Mouse (Mus musculus) forelimb bud, embryonic 11.5 days (tissue): Measurements from ENCODE around the gene Hist1h2ba.

Source experiments
- DNase-seq: peaks from one replicate; pipeline ENCODE4 v3.0.0-alpha.2; 2012; ENCODE audit warnings: low read depth, low spot score

Hist1h2ba gene

DNA sequence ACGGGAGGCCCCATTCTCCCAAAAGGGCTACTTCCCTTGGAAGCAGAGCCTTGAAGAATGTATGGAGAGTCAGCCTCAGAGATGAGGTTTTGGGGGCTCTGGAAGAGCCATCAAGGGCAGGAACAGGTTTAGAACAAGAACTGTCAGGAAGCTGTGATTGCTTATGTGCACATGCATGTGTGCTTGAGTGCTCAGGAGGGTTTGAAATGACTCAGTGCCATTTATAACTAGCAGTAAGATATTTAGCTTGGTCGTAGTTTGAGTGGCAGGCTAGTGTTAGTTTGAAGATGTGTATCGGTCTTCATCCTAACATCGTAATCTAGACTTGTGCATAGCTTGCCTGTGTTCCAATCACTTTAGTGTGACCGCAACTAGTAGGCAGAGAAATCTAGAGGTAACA, 27.1 kb downstream of the Hist1h2ba start:
- DNase-seq = no peak

DNA sequence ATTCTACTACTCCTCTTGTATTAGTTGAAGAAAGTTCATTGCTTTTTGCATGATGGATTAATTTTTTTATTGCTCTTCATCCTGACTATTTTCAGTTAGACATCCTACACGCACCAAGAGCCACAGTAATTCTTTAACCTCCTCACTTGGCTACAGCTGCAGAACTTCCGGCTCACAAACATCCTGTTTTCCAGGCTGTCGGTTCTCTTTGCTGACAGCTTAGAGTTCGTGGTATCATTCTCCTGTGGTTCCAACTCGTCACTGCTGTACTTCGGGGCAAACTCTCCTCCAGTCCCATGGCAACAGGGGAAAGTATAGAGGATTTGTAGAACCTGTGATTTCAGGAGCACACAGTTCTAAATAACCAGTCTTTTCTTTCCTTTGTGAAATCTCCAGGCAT, 35.7 kb downstream of the Hist1h2ba start:
- DNase-seq = no peak

DNA sequence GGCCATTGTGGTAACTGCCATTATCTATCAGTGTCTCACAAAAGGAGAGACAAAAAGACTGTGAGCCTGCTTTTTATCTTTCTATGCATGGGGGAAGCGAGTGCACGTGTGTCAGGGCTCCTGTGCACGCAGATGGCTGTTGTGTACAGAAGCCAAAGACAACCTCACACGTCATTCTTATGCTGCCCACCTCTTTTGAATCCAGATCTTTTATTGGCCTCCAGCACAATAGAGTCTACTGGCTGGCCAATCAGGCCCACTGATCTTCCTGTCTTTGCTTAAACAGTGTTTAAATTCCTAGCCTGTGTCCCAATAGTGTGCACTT, 40.7 kb downstream of the Hist1h2ba start:
- no peak for DNase-seq

DNA sequence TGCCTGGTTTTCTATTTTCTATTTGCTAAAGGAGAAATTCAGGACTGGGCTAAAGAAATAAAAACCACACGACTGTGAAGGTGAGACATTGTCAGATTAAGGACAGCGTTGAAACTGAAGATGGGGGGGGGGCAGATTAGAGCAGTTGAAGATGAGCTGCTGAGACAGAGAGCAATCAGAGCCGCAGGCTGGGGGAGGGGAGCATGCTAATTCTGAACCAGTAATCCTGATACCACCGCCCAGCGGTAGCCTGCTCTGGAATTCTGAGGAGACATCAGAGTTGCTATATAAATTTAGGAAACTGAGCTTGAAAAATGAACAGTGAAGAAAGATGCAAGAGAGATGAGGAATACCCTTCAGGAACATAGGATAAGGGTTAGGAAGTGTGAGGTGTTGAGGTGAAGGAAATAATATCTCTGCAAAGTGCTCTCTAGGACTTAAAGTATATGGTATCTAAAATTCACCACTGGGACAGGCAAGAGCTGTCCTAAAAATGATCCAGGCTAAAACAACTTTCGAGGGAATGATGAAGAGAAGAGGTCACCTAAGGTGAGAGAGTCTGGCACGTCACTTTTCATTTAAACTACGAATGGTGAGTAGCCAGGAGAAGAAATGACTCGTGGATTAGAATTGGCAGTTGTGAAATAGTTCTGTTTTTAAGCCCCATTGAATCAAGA, 41.2 kb downstream of the Hist1h2ba start:
- DNase-seq = no peak

DNA sequence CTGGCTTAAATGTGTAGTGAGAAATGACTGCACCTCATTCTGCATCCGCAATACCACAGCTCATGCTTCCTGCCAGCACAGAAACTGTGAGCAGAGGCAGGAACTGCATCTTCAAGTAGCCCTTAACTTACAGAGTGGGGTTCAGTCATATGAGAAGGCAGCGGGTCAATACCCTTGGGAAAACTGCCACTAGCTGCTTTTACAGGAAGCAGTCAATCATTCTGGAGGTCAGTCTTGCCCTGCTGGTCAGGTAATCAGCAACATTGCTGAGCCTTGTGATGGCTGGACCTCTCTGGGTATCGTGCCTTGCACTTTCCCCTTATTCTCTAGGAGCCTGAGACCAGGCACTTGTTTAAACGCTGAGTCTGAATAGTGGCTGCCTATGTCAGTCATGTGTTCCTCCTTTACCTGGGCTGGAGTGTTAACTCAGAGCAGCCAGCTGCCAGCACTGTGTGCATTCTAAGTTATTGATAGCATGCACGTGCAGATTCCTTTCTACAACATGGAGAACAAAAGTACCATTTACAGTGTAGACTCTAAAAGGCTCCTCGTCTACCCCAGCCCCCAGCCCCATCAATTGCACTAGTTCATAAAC, 44.8 kb downstream of the Hist1h2ba start:
- DNase-seq = peak; percentile 49

DNA sequence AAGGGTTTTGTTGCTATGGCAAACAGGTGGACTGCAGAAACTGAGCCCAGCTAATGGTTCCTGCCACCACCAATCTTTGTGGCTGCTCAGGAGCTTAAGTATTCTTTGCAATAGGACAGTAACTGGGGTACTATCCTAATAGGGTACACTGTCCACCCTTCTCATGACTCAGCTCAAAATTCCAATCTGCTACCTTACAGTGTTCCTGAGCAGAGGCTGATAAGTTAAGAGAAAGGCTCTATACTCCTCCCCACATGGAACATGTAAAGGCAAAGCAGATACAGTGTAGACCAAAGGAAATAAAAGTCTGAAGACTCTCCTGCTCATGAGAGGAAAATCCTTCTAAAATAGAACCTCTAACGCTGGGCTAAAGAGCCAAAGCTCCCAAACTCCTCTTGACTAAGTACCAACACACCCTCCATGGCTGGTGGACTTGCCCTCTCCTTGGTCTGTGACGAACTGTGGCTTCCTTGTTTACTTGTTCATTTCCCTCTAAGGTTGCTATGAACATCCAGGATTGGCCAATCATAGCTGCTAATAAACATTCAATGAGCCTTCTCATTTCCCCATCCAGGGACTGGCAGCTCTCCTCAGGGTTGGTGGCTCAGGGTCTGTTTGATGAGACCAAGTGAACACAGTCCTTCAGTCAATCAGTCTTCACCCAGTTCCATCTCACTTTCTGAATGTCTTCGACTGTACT, 46.8 kb downstream of the Hist1h2ba start:
- DNase-seq = no peak

DNA sequence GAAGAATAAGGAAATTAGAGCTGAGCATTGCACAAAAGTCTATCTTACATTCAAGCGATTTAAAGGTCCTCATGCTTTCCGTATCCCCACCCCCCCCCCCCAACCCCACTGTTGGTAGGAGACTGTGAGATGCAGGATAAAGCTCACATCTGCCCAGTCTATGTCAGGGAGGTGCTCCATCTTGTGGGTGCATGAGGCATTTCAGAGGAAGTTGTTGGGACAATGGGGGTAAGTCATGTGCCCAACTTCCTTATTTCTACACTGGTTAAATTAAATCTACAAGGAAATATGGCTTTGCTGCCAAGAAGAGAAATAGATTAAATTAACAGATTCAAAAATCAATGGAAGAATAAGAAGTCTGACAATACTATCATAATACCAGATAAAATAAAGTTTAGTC, 48.4 kb downstream of the Hist1h2ba start:
- peak; percentile 11 for DNase-seq
